Mouse (Mus musculus): Measurements from ENCODE around the gene Gm5483. TPM values are rescaled to one million over a fixed set of nuclear protein-coding genes. Genes with fewer than 3 reads are reported as not detected.

Gm5483 gene
- polyA plus RNA-seq, 1 experiment from 2014 or later, result 1.0 TPM

Other genes with a start within 250 kb of the Gm5483 start
- 7.9 and 8.2 TPM in 2 replicates for gene Parp9, start 245.7 kb upstream of the Gm5483 start, polyA plus RNA-seq (2015; fragmentation: Nextera tagmentation; extraction: Ambion mirVana)
- 5.0 and 5.8 TPM in 2 replicates for gene Dtx3l, start 245.1 kb upstream of the Gm5483 start, polyA plus RNA-seq (2015; fragmentation: Nextera tagmentation; extraction: Ambion mirVana)
- gene Kpna1, start 205.5 kb upstream of the Gm5483 start, polyA plus RNA-seq (2015; fragmentation: Nextera tagmentation; extraction: Ambion mirVana), result 31.7 and 33.0 TPM in 2 replicates
- gene Wdr5b, start 143.0 kb upstream of the Gm5483 start, polyA plus RNA-seq (2015; fragmentation: Nextera tagmentation; extraction: Ambion mirVana), result 9.4 and 9.6 TPM in 2 replicates
- gene Fam162a, start 112.6 kb upstream of the Gm5483 start, polyA plus RNA-seq (2015; fragmentation: Nextera tagmentation; extraction: Ambion mirVana), result 318 and 348 TPM in 2 replicates
- 75.3 and 78.1 TPM in 2 replicates for gene Ccdc58, start 112.5 kb upstream of the Gm5483 start, polyA plus RNA-seq (2015; fragmentation: Nextera tagmentation; extraction: Ambion mirVana)
- gene Csta1, start 53.0 kb upstream of the Gm5483 start, polyA plus RNA-seq (2015; fragmentation: Nextera tagmentation; extraction: Ambion mirVana), result 0.05 and 0.12 TPM in 2 replicates
- gene Stfa2l1, start 27.4 kb upstream of the Gm5483 start, polyA plus RNA-seq (2015; fragmentation: Nextera tagmentation; extraction: Ambion mirVana), result 0.56 and 0.91 TPM in 2 replicates
- not detected in 2 replicates for gene Gm5416, start 26.2 kb downstream of the Gm5483 start, polyA plus RNA-seq (2015; fragmentation: Nextera tagmentation; extraction: Ambion mirVana)
- 0.59 and 0.91 TPM in 2 replicates for gene 2010005H15Rik, start 37.3 kb downstream of the Gm5483 start, polyA plus RNA-seq (2015; fragmentation: Nextera tagmentation; extraction: Ambion mirVana)
- gene Stfa1, start 92.7 kb downstream of the Gm5483 start, polyA plus RNA-seq (2015; fragmentation: Nextera tagmentation; extraction: Ambion mirVana), result 3.7 and 4.6 TPM in 2 replicates
- not detected in 2 replicates for gene BC117090, start 150.1 kb downstream of the Gm5483 start, polyA plus RNA-seq (2015; fragmentation: Nextera tagmentation; extraction: Ambion mirVana)
- gene BC100530, start 183.5 kb downstream of the Gm5483 start, polyA plus RNA-seq (2015; fragmentation: Nextera tagmentation; extraction: Ambion mirVana), result 2.6 and 3.1 TPM in 2 replicates
- 0.39 and 0.84 TPM in 2 replicates for gene Stfa2, start 224.2 kb downstream of the Gm5483 start, polyA plus RNA-seq (2015; fragmentation: Nextera tagmentation; extraction: Ambion mirVana)